Mouse (Mus musculus): Measurements from ENCODE around the gene Kank2. TPM values are rescaled to one million over a fixed set of nuclear protein-coding genes. Genes with fewer than 3 reads are reported as not detected.
A peak's percentile ranks its signal among the peaks of the same experiment; 100 is the strongest.

Gene Kank2
- total RNA-seq, 2 experiments from 2014 or later, result 7.1 to 7.8 TPM

- DNase-seq (ENCODE audit: low spot score in 2 of 2), result peak; percentile 79 to 91
Measured at GRCm38 (mm10) chr9:21723377-21724146, 75.0 kb downstream of the Kank2 start, which contains the start of gene Ldlr. Gene Ldlr (plus strand): TSS chr9:21723483.

GRCm38 (mm10) chr9:21721036-21721435, 77.5 kb downstream of the Kank2 start:
- DNase-seq (ENCODE audit: low spot score in 2 of 2), result no peak

GRCm38 (mm10) chr9:21717015-21717414, 81.5 kb downstream of the Kank2 start:
- DNase-seq (ENCODE audit: low spot score in 2 of 2), result no peak

Small RNA genes within 50 kb of the gene (microRNA-seq; reads per million reads assigned to microRNA genes)
- 9.1 to 9.7 reads per million in 2 experiments for gene Mir7083

Other genes starting within 250 kb of the Kank2 start
- gene Timm29, start 206.0 kb downstream of the Kank2 start, total RNA-seq (2021), result 10 to 100 TPM; 54.3 to 56.9 TPM
- 10 to 100 TPM; 14.7 to 15.9 TPM for gene Yipf2, start 205.9 kb downstream of the Kank2 start, total RNA-seq (2021)
- gene Smarca4, start 182.6 kb downstream of the Kank2 start, total RNA-seq (2021), result 100 to 1,000 TPM; 121 to 123 TPM
- 10 to 100 TPM; 20.2 to 21.0 TPM for gene Ldlr, start 75.3 kb downstream of the Kank2 start, total RNA-seq (2021)
- gene Spc24, start 38.4 kb downstream of the Kank2 start, total RNA-seq (2021), result 1 to 10 TPM; 2.1 to 4.0 TPM
- gene Angptl8, start 36.8 kb upstream of the Kank2 start, total RNA-seq (2021), result not detected
- gene Dock6, start 53.9 kb upstream of the Kank2 start, total RNA-seq (2021), result 10 to 100 TPM; 24.5 to 24.7 TPM
- 10 to 100 TPM; 22.6 to 24.2 TPM for gene Rab3d, start 119.4 kb upstream of the Kank2 start, total RNA-seq (2021)
- gene Ccdc159, start 128.7 kb upstream of the Kank2 start, total RNA-seq (2021), result 10 to 100 TPM; 13.8 to 14.2 TPM
- gene Tmem205, start 128.8 kb upstream of the Kank2 start, total RNA-seq (2021), result 10 to 100 TPM; 35.7 to 37.0 TPM
- gene Plppr2, start 138.3 kb upstream of the Kank2 start, total RNA-seq (2021), result 100 to 1,000 TPM; 350 to 352 TPM
- gene Swsap1, start 157.0 kb upstream of the Kank2 start, total RNA-seq (2021), result 10 to 100 TPM; 14.4 to 15.2 TPM
- 1 to 10 TPM; 2.6 to 3.3 TPM for gene Epor, start 164.8 kb upstream of the Kank2 start, total RNA-seq (2021)
- 1 to 10 TPM; 1.2 to 1.3 TPM for gene Rgl3, start 190.7 kb upstream of the Kank2 start, total RNA-seq (2021)
- 1 to 10 TPM; 6.1 to 6.8 TPM for gene Ccdc151, start 203.9 kb upstream of the Kank2 start, total RNA-seq (2021)
- gene Prkcsh, start 204.1 kb upstream of the Kank2 start, total RNA-seq (2021), result 100 to 1,000 TPM; 105 to 110 TPM

Data from layer of hippocampus, postnatal 14 days (tissue).